Mouse (Mus musculus): ENCODE results near the gene Fmnl2. TPM values are rescaled to one million over a fixed set of nuclear protein-coding genes. Genes with fewer than 3 reads are reported as not detected.

Gene Fmnl2
- total RNA-seq, 2 experiments from 2014 or later = 1.3 to 1.4 TPM

GRCm38 (mm10) chr2:52946524-52947186, 89.0 kb downstream of the Fmnl2 start:
- no peak for ATAC-seq (replicated peaks; ENCODE audit: low FRiP score, poor library complexity, severe bottlenecking)

DNA sequence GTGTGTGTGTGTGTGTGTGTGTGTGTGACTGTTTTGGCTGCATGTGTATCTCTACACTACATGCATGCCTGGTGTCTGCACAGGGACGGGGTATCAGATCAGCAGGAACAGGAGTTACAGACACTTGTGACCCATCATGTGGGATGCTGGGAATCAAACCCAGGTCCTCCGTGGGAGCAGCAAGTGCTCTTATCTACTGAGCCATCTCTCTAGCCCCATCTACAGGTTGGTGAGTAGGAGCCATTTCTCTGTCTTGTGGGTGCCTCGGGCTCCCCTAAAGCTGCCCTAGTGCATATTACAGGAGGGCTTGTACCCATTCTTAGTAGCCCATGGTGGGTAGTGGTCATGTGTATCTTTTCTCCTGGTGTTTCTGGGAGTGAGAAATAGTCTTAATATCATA, 90.7 kb downstream of the Fmnl2 start:
- no peak for ATAC-seq (replicated peaks; ENCODE audit: low FRiP score, poor library complexity, severe bottlenecking)

DNA sequence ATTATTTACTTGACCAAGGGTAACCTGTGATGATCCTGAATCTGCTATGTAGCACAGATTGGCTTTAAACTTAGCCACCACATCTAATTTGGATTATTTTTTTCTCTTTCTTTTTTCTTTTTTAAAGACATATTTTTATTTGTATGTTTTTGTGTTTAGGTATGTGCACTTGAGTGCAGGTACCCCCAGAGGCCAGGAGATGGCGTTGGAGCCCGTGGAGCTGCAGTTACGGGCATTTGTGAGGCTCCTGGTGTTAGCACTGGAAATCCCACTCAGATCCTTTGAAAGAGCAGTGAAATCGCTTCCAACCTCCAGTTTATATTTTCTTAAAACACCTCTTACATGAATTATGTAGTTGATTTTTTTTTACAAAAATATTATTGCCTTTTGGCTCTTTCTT, 91.9 kb downstream of the Fmnl2 start:
- no peak for ATAC-seq (replicated peaks; ENCODE audit: low FRiP score, poor library complexity, severe bottlenecking)

GRCm38 (mm10) chr2:52950226-52950625, 92.6 kb downstream of the Fmnl2 start:
- no peak for ATAC-seq (replicated peaks; ENCODE audit: low FRiP score, poor library complexity, severe bottlenecking)

- ATAC-seq (replicated peaks; ENCODE audit: low FRiP score, poor library complexity, severe bottlenecking) = no peak
Measured at GRCm38 (mm10) chr2:52952202-52952730, 94.6 kb downstream of the Fmnl2 start.

DNA sequence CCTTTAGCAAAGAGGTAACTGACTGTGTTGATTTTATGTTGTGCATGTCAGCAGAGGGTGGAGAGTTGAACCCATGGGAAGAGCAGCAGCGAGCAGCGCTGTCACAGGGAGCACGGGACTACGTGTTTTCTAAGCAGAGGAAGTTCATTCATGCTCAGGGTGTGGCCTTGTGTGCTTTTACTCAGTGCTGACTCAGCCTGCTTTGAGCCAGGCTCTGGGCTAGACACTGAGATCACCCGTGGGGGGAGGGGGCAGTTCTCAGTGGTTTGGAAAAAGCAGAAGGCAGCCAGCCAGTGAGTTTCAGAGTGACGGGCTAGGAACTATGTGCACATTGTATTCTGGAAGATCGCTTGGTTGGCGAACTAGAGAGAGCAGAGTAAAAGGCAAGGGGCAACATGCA, 97.4 kb downstream of the Fmnl2 start:
- ATAC-seq (replicated peaks; ENCODE audit: low FRiP score, poor library complexity, severe bottlenecking) = no peak

- ATAC-seq (replicated peaks; ENCODE audit: low FRiP score, poor library complexity, severe bottlenecking) = no peak
Measured at GRCm38 (mm10) chr2:52955831-52956230, 98.2 kb downstream of the Fmnl2 start.

DNA sequence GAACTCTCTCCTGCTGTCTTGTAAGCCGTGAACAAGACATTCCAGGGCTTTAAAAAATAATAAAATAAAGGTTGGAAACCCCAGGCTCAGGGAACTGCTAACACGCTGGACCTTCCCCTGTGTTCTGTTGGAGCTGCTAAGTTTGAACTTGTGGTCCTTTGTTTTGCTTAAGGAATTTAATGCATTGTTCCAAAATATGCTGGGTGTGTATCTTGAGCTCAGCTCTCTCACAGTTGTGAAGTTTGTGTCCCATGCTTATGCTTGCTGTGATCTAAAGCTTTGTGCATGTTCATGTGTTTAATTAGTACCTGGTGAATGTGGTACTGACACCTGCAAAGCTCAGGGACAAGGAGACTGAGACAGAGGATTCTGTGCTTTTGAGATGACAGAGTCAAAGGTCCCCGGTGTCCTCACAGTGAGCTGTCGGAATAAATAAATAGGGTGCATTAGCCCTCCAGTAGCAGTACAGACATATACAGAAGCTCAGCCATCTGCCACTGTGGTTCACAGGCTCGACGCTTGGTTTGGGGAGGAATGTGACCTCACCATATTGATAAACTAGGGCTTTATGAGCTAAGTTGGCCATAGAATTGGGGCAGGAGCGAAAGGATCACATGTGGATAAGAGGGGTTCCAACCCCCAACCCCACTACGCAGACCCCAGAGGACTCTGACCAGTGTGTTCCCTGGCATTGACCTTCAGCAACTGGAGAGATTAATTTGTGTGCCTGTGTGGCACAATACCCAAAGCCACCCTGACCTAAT, 100.3 kb downstream of the Fmnl2 start:
- ATAC-seq (replicated peaks; ENCODE audit: low FRiP score, poor library complexity, severe bottlenecking) = no peak

GRCm38 (mm10) chr2:52958535-52959290, 101.1 kb downstream of the Fmnl2 start:
- no peak for ATAC-seq (replicated peaks; ENCODE audit: low FRiP score, poor library complexity, severe bottlenecking)

GRCm38 (mm10) chr2:52959291-52959621, 101.6 kb downstream of the Fmnl2 start:
- ATAC-seq (replicated peaks; ENCODE audit: low FRiP score, poor library complexity, severe bottlenecking) = no peak

DNA sequence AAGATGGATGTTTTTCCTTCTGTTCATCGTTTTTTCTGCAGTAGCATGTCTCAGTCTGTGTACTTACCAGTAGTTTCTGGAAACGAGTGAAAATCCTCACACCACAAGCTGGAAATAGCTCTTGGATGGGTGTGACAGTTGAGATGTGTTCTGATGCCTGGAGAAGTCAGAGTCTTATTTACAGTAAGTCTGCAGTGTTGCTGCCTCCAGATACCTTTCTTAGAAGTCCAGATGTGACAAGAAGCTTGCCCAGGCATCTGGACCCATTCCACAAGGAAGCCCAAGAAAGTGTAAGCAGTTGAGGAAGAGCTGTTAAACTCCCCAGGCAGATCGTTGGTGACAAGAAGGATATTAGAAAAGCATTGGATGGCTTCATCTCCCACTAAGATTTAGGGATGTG, 102.3 kb downstream of the Fmnl2 start:
- ATAC-seq (replicated peaks; ENCODE audit: low FRiP score, poor library complexity, severe bottlenecking) = no peak

- no peak for ATAC-seq (replicated peaks; ENCODE audit: low FRiP score, poor library complexity, severe bottlenecking)
Measured at GRCm38 (mm10) chr2:52960697-52961096, 103.0 kb downstream of the Fmnl2 start.

DNA sequence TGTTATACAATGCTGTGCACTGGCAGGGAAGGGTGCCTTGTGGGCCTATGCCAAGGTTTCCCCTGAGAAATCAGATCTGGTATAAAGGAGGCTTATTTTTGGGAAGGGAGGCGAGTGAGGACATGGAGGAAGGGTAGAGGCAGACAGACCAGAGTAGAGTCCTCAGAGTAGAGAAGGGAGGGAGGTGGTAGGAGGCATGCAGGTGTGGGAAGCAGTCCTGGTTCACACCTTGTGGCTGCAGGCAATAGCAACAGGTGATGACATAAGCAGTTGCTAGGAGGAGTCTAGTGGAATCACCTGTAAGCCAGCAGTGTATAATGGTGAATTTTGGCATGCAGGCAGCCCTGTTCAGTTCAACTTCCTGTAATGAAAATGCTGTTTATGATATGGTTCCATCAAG, 105.8 kb downstream of the Fmnl2 start:
- ATAC-seq (replicated peaks; ENCODE audit: low FRiP score, poor library complexity, severe bottlenecking) = no peak

GRCm38 (mm10) chr2:52964386-52964928, 106.8 kb downstream of the Fmnl2 start:
- no peak for ATAC-seq (replicated peaks; ENCODE audit: low FRiP score, poor library complexity, severe bottlenecking)

GRCm38 (mm10) chr2:52966227-52966626, 108.6 kb downstream of the Fmnl2 start:
- no peak for ATAC-seq (replicated peaks; ENCODE audit: low FRiP score, poor library complexity, severe bottlenecking)

DNA sequence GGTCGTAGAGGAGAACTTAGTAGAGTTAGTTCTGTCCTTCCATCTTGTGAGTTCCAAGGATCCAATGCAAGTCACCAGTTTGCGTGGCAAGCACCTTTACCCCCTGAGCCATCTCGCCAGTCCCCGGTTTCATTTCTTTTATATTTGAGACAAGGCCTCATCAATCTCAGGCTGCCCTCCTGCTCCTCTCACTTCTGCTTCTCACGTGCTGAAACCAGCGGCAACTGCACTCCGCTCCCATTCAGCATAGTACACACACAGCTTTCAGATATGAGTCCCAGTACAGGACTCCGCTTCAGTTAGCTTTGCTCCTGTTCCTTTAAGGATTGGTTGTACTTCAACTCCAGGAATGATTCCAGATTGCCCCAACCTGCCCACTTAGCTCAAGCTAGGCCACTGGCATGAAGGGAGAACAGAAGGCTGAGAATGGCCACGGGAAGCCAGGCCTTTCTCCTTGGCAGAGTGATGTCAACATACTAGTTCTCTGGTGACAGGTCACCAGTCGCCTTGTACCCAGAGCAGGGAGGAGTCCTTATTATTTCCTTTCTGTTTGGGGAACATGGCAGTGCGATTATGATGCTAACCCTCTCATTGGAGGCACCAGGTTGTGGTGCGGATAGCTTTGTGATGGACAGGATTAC, 109.3 kb downstream of the Fmnl2 start:
- ATAC-seq (replicated peaks; ENCODE audit: low FRiP score, poor library complexity, severe bottlenecking) = no peak

DNA sequence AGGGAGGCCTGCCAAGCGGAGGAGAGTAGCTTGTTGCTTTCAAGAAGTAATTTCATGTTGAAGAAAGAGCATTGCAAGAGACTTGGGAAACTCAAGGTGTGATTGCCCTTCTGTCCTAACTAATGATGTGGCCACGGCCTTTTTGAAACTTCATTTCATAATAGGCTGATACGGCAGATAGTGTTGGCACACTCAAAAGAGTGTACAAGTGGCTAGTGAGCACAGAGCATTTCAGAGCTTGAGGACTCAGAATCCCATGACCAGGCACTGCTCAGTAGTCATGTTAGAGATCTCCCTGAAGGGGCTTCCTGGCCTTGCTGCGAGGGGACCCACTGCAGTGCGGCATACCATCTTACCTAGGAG, 109.8 kb downstream of the Fmnl2 start:
- no peak for ATAC-seq (replicated peaks; ENCODE audit: low FRiP score, poor library complexity, severe bottlenecking)

DNA sequence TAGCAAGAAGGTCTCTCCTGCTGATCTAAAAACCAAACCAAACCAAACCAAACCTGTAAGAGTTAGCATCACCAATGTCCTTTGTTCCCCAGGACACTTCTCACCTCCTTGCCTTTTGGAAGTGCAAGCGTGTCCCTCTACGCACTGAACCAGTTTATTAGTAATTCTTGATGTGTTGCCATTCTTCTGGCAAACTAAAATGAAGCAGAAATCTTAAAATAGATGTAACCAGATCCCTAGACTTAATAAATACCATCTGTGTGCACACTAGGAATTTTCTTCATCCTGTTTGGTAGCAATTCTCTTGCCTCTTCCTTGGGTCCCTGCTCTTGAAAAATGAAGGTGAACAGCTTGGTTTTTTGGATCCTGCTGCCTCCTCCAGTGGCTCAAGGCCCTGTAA, 111.2 kb downstream of the Fmnl2 start:
- ATAC-seq (replicated peaks; ENCODE audit: low FRiP score, poor library complexity, severe bottlenecking) = no peak

- ATAC-seq (replicated peaks; ENCODE audit: low FRiP score, poor library complexity, severe bottlenecking) = no peak
Measured at GRCm38 (mm10) chr2:52974056-52974455, 116.4 kb downstream of the Fmnl2 start.

DNA sequence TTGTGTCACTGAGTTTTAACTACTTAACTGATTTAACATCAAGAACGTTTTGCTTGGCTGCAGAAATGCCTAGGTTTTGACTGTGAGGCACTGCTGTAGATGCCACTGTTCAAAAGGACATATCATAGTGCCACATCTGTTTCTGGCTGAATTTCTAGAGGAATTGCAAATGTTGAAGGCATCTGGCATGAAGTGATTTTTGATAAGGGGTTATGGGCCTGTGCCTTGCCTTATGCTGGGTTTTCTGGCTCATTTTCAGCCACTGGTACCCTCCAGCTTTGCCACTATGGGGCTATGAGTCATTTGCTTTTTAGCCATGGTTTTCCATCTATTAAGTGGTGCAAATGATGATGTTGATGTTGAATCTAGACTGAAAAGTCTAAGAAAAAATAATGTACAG, 117.1 kb downstream of the Fmnl2 start:
- no peak for ATAC-seq (replicated peaks; ENCODE audit: low FRiP score, poor library complexity, severe bottlenecking)
